Mouse (Mus musculus): Measurements from ENCODE around the gene Rbm20. TPM values are rescaled to one million over a fixed set of nuclear protein-coding genes. Genes with fewer than 3 reads are reported as not detected.
A peak's percentile ranks its signal among the peaks of the same experiment; 100 is the strongest.
"Not testable (repeated sequence)": the region's sequence is repeated elsewhere in the genome, so short reads cannot be mapped to it uniquely, and the experiment has no call there.

Rbm20 gene
- total RNA-seq, 1 experiment from 2014 or later: not detected

GRCm38 (mm10) chr19:53793994-53794890 lies 117.1 kb downstream of the Rbm20 start:
- ATAC-seq (replicated peaks in 1 of 2; ENCODE audit: insufficient read depth in 1 of 2, low FRiP score in 2 of 2, low TSS enrichment in 1 of 2, low read depth in 1 of 2, poor library complexity in 2 of 2, severe bottlenecking in 2 of 2): no peak

GRCm38 (mm10) chr19:53794996-53795395 lies 117.9 kb downstream of the Rbm20 start:
- no peak for ATAC-seq (replicated peaks in 1 of 2; ENCODE audit: insufficient read depth in 1 of 2, low FRiP score in 2 of 2, low TSS enrichment in 1 of 2, low read depth in 1 of 2, poor library complexity in 2 of 2, severe bottlenecking in 2 of 2)

- ATAC-seq (replicated peaks in 1 of 2; ENCODE audit: insufficient read depth in 1 of 2, low FRiP score in 2 of 2, low TSS enrichment in 1 of 2, low read depth in 1 of 2, poor library complexity in 2 of 2, severe bottlenecking in 2 of 2): no peak
Observed at GRCm38 (mm10) chr19:53796020-53796419, 118.9 kb downstream of the Rbm20 start.

- ATAC-seq (replicated peaks in 1 of 2; ENCODE audit: insufficient read depth in 1 of 2, low FRiP score in 2 of 2, low TSS enrichment in 1 of 2, low read depth in 1 of 2, poor library complexity in 2 of 2, severe bottlenecking in 2 of 2): no peak
Observed at GRCm38 (mm10) chr19:53797770-53798169, 120.7 kb downstream of the Rbm20 start.

- peak; percentile 26 to 39; a peak in 1 of 4 replicates for ATAC-seq (replicated peaks in 1 of 2; ENCODE audit: insufficient read depth in 1 of 2, low FRiP score in 2 of 2, low TSS enrichment in 1 of 2, low read depth in 1 of 2, poor library complexity in 2 of 2, severe bottlenecking in 2 of 2)
Observed at GRCm38 (mm10) chr19:53799885-53800284, 122.8 kb downstream of the Rbm20 start.

- ATAC-seq (replicated peaks in 1 of 2; ENCODE audit: insufficient read depth in 1 of 2, low FRiP score in 2 of 2, low TSS enrichment in 1 of 2, low read depth in 1 of 2, poor library complexity in 2 of 2, severe bottlenecking in 2 of 2): no peak
Observed at GRCm38 (mm10) chr19:53800365-53800999, 123.4 kb downstream of the Rbm20 start.

- no peak for ATAC-seq (replicated peaks in 1 of 2; ENCODE audit: insufficient read depth in 1 of 2, low FRiP score in 2 of 2, low TSS enrichment in 1 of 2, low read depth in 1 of 2, poor library complexity in 2 of 2, severe bottlenecking in 2 of 2)
Observed at GRCm38 (mm10) chr19:53801380-53801779, 124.3 kb downstream of the Rbm20 start.

GRCm38 (mm10) chr19:53801789-53802683 lies 124.9 kb downstream of the Rbm20 start:
- ATAC-seq (replicated peaks in 1 of 2; ENCODE audit: insufficient read depth in 1 of 2, low FRiP score in 2 of 2, low TSS enrichment in 1 of 2, low read depth in 1 of 2, poor library complexity in 2 of 2, severe bottlenecking in 2 of 2): peak; percentile 20 to 44; a peak in 2 of 4 replicates

GRCm38 (mm10) chr19:53803954-53804353 lies 126.8 kb downstream of the Rbm20 start:
- no peak for ATAC-seq (replicated peaks in 1 of 2; ENCODE audit: insufficient read depth in 1 of 2, low FRiP score in 2 of 2, low TSS enrichment in 1 of 2, low read depth in 1 of 2, poor library complexity in 2 of 2, severe bottlenecking in 2 of 2)

GRCm38 (mm10) chr19:53805063-53805462 lies 128.0 kb downstream of the Rbm20 start:
- ATAC-seq (replicated peaks in 1 of 2; ENCODE audit: insufficient read depth in 1 of 2, low FRiP score in 2 of 2, low TSS enrichment in 1 of 2, low read depth in 1 of 2, poor library complexity in 2 of 2, severe bottlenecking in 2 of 2): no peak

- ATAC-seq (replicated peaks in 1 of 2; ENCODE audit: insufficient read depth in 1 of 2, low FRiP score in 2 of 2, low TSS enrichment in 1 of 2, low read depth in 1 of 2, poor library complexity in 2 of 2, severe bottlenecking in 2 of 2): no peak
Observed at GRCm38 (mm10) chr19:53806126-53806525, 129.0 kb downstream of the Rbm20 start.

- not testable (repeated sequence) for ATAC-seq (replicated peaks in 1 of 2; ENCODE audit: insufficient read depth in 1 of 2, low FRiP score in 2 of 2, low TSS enrichment in 1 of 2, low read depth in 1 of 2, poor library complexity in 2 of 2, severe bottlenecking in 2 of 2)
Observed at GRCm38 (mm10) chr19:53806526-53807275, 129.6 kb downstream of the Rbm20 start.

- ATAC-seq (replicated peaks in 1 of 2; ENCODE audit: insufficient read depth in 1 of 2, low FRiP score in 2 of 2, low TSS enrichment in 1 of 2, low read depth in 1 of 2, poor library complexity in 2 of 2, severe bottlenecking in 2 of 2): peak; percentile 52 to 63
Observed at GRCm38 (mm10) chr19:53807276-53807801, 130.2 kb downstream of the Rbm20 start.

- ATAC-seq (replicated peaks in 1 of 2; ENCODE audit: insufficient read depth in 1 of 2, low FRiP score in 2 of 2, low TSS enrichment in 1 of 2, low read depth in 1 of 2, poor library complexity in 2 of 2, severe bottlenecking in 2 of 2): no peak
Observed at GRCm38 (mm10) chr19:53808041-53808777, 131.1 kb downstream of the Rbm20 start.

GRCm38 (mm10) chr19:53809185-53809861 lies 132.2 kb downstream of the Rbm20 start:
- ATAC-seq (replicated peaks in 1 of 2; ENCODE audit: insufficient read depth in 1 of 2, low FRiP score in 2 of 2, low TSS enrichment in 1 of 2, low read depth in 1 of 2, poor library complexity in 2 of 2, severe bottlenecking in 2 of 2): no peak

GRCm38 (mm10) chr19:53810024-53810423 lies 132.9 kb downstream of the Rbm20 start:
- no peak for ATAC-seq (replicated peaks in 1 of 2; ENCODE audit: insufficient read depth in 1 of 2, low FRiP score in 2 of 2, low TSS enrichment in 1 of 2, low read depth in 1 of 2, poor library complexity in 2 of 2, severe bottlenecking in 2 of 2)
